Mouse (Mus musculus): ENCODE measurements at regions not wholly inside any gene's neighbourhood (a gene's known extent, or its start where the extent isn't known, plus 50 kb on each side); places are given as distances from the start of the nearest gene placed in this dataset.

DNA sequence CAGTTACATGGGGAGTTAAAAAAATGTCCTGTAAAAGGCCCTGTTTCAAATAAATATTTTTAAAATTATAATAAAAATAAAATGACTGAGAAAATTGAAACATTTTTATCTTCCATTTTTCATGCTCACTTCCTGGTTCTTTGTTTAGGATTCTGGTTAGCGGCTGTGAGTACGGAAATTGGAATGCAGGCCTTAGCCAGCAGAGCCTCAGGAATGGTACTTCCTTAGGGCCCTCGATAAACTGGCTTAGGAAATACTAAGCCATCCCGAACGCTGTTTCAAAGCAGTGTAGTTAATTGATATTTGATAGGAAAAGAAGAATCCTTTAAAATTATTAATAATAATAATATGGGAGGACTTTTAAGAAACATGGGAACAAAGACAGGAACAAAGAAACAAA is 53.4 kb upstream of the Nfe2l3 start:
- ATAC-seq (ENCODE audit: extremely low read depth, insufficient number of reproducible peaks, low FRiP score, poor library complexity, severe bottlenecking) = no peak

DNA sequence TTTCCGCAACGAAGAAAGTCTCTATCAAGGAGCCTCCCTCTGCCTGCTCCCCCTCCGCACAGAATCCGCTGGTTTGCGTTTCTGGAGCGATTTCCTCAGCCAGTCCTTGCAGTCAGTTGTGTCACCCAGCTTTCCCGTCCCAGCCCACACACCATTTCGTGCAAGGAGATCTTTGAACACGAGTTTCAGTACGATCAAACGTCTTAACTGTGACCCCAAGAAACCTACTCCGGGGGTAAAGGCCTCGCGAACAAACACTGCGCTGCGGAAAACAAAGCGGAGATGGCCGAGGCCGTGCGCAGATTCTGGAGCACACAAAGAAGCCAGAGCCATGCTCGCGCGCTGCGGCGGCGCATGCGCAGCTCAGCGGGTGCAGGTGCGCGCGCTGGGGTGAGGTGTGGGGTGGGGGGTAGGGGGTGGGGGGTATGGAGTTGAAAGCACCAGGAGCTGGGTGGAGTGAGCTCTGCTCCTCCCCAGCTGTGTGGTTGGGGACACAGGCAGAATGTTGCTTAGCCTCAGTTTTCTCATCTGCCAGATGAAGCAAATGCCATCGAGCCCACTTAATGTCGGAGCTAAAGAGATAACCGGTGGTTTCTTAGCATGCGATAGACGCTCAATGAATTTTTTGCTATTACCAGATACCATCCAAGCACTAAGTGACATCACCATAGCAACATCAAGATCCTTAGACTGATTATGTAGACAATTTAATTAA is 52.8 kb upstream of the Nfe2l3 start:
- ATAC-seq (ENCODE audit: extremely low read depth, insufficient number of reproducible peaks, low FRiP score, poor library complexity, severe bottlenecking) = no peak

DNA sequence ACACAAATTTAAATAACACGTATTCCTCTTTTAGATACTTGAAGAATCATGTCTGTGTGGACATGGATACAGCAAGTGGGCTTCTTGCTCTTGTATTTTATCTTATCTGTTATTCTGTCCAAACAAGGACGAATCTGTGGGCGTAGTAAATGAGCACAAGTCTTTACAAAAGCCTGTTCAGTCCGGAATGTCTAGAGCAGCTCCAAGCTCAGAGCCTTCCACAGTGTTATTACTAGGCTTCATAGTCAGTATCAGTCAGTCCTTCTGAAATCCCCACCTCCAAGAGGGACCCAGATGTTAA is 52.2 kb upstream of the Nfe2l3 start:
- ATAC-seq (ENCODE audit: extremely low read depth, insufficient number of reproducible peaks, low FRiP score, poor library complexity, severe bottlenecking) = no peak

DNA sequence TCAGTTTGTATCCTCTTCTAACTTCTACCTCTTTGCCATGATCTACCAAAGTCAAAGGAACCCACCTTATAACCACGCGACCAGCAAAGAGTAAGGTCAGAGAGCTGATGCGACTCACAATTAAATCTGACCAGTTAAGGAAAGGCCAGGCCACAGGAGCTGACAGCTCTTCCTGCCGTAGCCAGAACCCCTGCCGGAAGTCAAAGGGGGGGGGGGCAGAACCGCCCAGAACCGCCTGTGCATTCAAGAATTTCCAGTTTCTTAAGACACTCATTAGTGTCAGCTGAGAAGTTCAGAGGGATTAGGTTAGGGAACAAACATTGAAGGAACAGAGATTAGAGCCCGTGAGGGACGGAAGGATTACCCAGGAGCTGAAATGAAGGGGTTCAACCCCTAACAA is 51.0 kb upstream of the Nfe2l3 start:
- ATAC-seq (ENCODE audit: extremely low read depth, insufficient number of reproducible peaks, low FRiP score, poor library complexity, severe bottlenecking) = no peak

Measured in neutrophil, adult 5-6 weeks (primary cell).